Mouse (Mus musculus): Measurements from ENCODE around the gene Plch2. TPM values are rescaled to one million over a fixed set of nuclear protein-coding genes. Genes with fewer than 3 reads are reported as not detected.

Plch2 gene
- polyA plus RNA-seq, 1 experiment from 2014 or later = 0.43 TPM

GRCm38 (mm10) chr4:155009216-155009615 is 47.4 kb downstream of the Plch2 start:
- H3K9ac ChIP-seq = no peak overlapping the region

GRCm38 (mm10) chr4:155008075-155008474 is 48.5 kb downstream of the Plch2 start:
- no peak for ATAC-seq (replicated peaks; ENCODE audit: insufficient number of reproducible peaks, insufficient read depth, low FRiP score, low read depth)
- H3K27ac ChIP-seq = no peak overlapping the region
- H3K4me1 ChIP-seq (replicated peaks) = no peaks in the 10 kb centered on the region
- no peak overlapping the region for H3K4me3 ChIP-seq
- no peak overlapping the region for H3K9ac ChIP-seq
- no peak overlapping the region for H3K4me2 ChIP-seq
- no peaks in the 10 kb centered on the region for H3K36me3 ChIP-seq
- peaks cover 17% of the 10 kb centered on the region; the same call in 1 of the 2 replicates for H3K27me3 ChIP-seq
- no peaks in the 10 kb centered on the region for H3K9me3 ChIP-seq (replicated peaks)

More at GRCm38 (mm10) chr4:155009216-155009615, 47.4 kb downstream of the Plch2 start:
- H3K4me1 ChIP-seq (replicated peaks) = no peaks in the 10 kb centered on the region
- ATAC-seq (replicated peaks; ENCODE audit: insufficient number of reproducible peaks, insufficient read depth, low FRiP score, low read depth) = no peak
- H3K36me3 ChIP-seq = no peaks in the 10 kb centered on the region
- no peaks in the 10 kb centered on the region for H3K9me3 ChIP-seq (replicated peaks)
- H3K27ac ChIP-seq = no peak overlapping the region
- no peak overlapping the region for H3K4me3 ChIP-seq
- WGBS = 73% methylated on average over 3 of the region's 3 CpGs
- H3K4me2 ChIP-seq = no peak overlapping the region
- H3K27me3 ChIP-seq = peaks cover 21% of the 10 kb centered on the region; the same call in 1 of the 2 replicates

DNA sequence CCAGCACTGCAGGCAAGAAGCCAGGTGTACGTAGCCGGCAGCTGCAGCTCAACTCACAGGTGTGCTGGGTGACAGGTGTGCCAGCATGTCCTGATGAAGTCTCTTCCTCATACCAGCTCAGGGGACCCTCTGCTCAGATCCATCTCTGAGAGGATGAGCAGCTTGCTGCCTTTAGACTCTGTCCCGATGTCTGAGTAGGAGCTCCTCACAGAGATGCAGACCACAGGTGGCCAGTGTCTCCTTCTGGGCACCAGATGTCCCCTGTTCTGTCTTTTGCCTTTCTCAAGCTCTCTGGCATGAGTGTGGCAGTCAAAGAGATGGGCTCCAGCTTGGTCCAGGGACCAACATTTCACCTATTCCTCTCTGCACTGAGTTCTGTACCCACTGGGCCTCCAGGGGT is 48.9 kb downstream of the Plch2 start:
- H3K27ac ChIP-seq = no peak overlapping the region
- no peaks in the 10 kb centered on the region for H3K4me1 ChIP-seq (replicated peaks)
- no peak overlapping the region for H3K4me3 ChIP-seq
- WGBS = 77% methylated on average over 3 of the region's 3 CpGs
- ATAC-seq (replicated peaks; ENCODE audit: insufficient number of reproducible peaks, insufficient read depth, low FRiP score, low read depth) = no peak
- no peak overlapping the region for H3K4me2 ChIP-seq
- H3K27me3 ChIP-seq = peaks cover 17% of the 10 kb centered on the region; the same call in 1 of the 2 replicates
- no peaks in the 10 kb centered on the region for H3K36me3 ChIP-seq
- no peaks in the 10 kb centered on the region for H3K9me3 ChIP-seq (replicated peaks)
- no peak overlapping the region for H3K9ac ChIP-seq

GRCm38 (mm10) chr4:155006296-155006695 is 50.3 kb downstream of the Plch2 start:
- Histone ChIP-seq H3K36me3 (no peaks in the 10 kb centered on the region), H3K27ac (no peak overlapping the region), H3K4me3 (no peak overlapping the region), H3K4me1 (replicated peaks) (no peaks in the 10 kb centered on the region), H3K9ac (no peak overlapping the region), H3K9me3 (replicated peaks) (no peaks in the 10 kb centered on the region), H3K27me3 (peaks cover 17% of the 10 kb centered on the region; the same call in 1 of the 2 replicates), H3K4me2 (no peak overlapping the region)
- no peak for ATAC-seq (replicated peaks; ENCODE audit: insufficient number of reproducible peaks, insufficient read depth, low FRiP score, low read depth)
- WGBS = 54% methylated on average over 10 of the region's 10 CpGs

DNA sequence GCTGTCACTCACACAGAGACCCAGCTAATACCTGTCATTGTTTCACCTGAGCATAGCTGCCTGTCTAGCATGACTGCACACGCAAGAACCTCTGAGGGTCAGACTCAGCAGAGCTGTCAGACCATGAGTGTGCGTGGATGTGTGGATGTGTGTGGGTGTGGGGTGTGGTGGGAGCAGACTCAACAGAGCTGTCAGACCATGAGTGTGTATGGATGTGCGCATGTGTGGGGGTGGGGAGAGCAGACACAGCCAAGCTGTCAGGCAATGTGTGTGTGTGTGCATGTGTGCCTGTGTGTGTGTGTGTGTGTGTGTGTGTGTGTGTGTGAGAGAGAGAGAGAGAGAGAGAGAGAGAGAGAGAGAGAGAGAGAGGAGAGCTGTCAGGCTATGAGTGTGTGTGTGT is 51.3 kb downstream of the Plch2 start:
- Histone ChIP-seq H3K27me3 (peaks cover 17% of the 10 kb centered on the region; the same call in 1 of the 2 replicates), H3K27ac (no peak overlapping the region), H3K4me1 (replicated peaks) (no peaks in the 10 kb centered on the region), H3K4me3 (no peak overlapping the region), H3K9me3 (replicated peaks) (no peaks in the 10 kb centered on the region), H3K36me3 (no peaks in the 10 kb centered on the region), H3K4me2 (no peak overlapping the region), H3K9ac (no peak overlapping the region)
- no peak for ATAC-seq (replicated peaks; ENCODE audit: insufficient number of reproducible peaks, insufficient read depth, low FRiP score, low read depth)
- WGBS = 72% methylated on average over 3 of the region's 3 CpGs

- no peak overlapping the region for H3K27ac ChIP-seq
- no peak for ATAC-seq (replicated peaks; ENCODE audit: insufficient number of reproducible peaks, insufficient read depth, low FRiP score, low read depth)
- H3K27me3 ChIP-seq = no peaks in the 10 kb centered on the region; the same call in 1 of the 2 replicates
- no peaks in the 10 kb centered on the region for H3K4me1 ChIP-seq (replicated peaks)
- no peaks in the 10 kb centered on the region for H3K9me3 ChIP-seq (replicated peaks)
- no peak overlapping the region for H3K4me2 ChIP-seq
- 69% methylated on average over 5 of the region's 5 CpGs for WGBS
- H3K9ac ChIP-seq = no peak overlapping the region
- H3K36me3 ChIP-seq = no peaks in the 10 kb centered on the region
- no peak overlapping the region for H3K4me3 ChIP-seq
These were observed 57.2 kb downstream of the Plch2 start for GRCm38 (mm10) chr4:154999379-154999778.

- WGBS = 42% methylated on average over 8 of the region's 8 CpGs
- H3K9ac ChIP-seq = no peak overlapping the region
- no peak overlapping the region for H3K4me3 ChIP-seq
- no peaks in the 10 kb centered on the region; the same call in 1 of the 2 replicates for H3K27me3 ChIP-seq
- H3K4me1 ChIP-seq (replicated peaks) = no peaks in the 10 kb centered on the region
- H3K4me2 ChIP-seq = no peak overlapping the region
- H3K9me3 ChIP-seq (replicated peaks) = no peaks in the 10 kb centered on the region
- ATAC-seq (replicated peaks; ENCODE audit: insufficient number of reproducible peaks, insufficient read depth, low FRiP score, low read depth) = peak; percentile 14; the same call in 1 of the 2 replicates
- no peaks in the 10 kb centered on the region for H3K36me3 ChIP-seq
- no peak overlapping the region for H3K27ac ChIP-seq
These were observed 59.9 kb downstream of the Plch2 start for GRCm38 (mm10) chr4:154996572-154997154.

GRCm38 (mm10) chr4:154994876-154995275 is 61.7 kb downstream of the Plch2 start:
- no peak overlapping the region for H3K4me3 ChIP-seq
- no peaks in the 10 kb centered on the region for H3K36me3 ChIP-seq
- no peaks in the 10 kb centered on the region for H3K9me3 ChIP-seq (replicated peaks)
- WGBS = 43% methylated on average over 4 of the region's 4 CpGs
- ATAC-seq (replicated peaks; ENCODE audit: insufficient number of reproducible peaks, insufficient read depth, low FRiP score, low read depth) = no peak
- no peaks in the 10 kb centered on the region for H3K4me1 ChIP-seq (replicated peaks)
- no peak overlapping the region for H3K4me2 ChIP-seq
- H3K9ac ChIP-seq = no peak overlapping the region
- no peak overlapping the region for H3K27ac ChIP-seq
- H3K27me3 ChIP-seq = peaks cover 6% of the 10 kb centered on the region

GRCm38 (mm10) chr4:154986750-154987149 is 69.8 kb downstream of the Plch2 start:
- no peak overlapping the region for H3K27ac ChIP-seq
- no peak overlapping the region for H3K4me2 ChIP-seq
- peaks cover 31% of the 10 kb centered on the region for H3K27me3 ChIP-seq
- peaks cover 13% of the 10 kb centered on the region for H3K4me1 ChIP-seq (replicated peaks)
- H3K36me3 ChIP-seq = no peaks in the 10 kb centered on the region
- no peaks in the 10 kb centered on the region for H3K9me3 ChIP-seq (replicated peaks)
- H3K9ac ChIP-seq = no peak overlapping the region
- ATAC-seq (replicated peaks; ENCODE audit: insufficient number of reproducible peaks, insufficient read depth, low FRiP score, low read depth) = no peak
- no peak overlapping the region for H3K4me3 ChIP-seq
- WGBS = 72% methylated on average over 15 of the region's 15 CpGs

GRCm38 (mm10) chr4:154986096-154986495 is 70.5 kb downstream of the Plch2 start:
- Histone ChIP-seq H3K9me3 (replicated peaks) (no peaks in the 10 kb centered on the region), H3K36me3 (peaks cover 3% of the 10 kb centered on the region), H3K4me1 (replicated peaks) (peaks cover 13% of the 10 kb centered on the region), H3K27me3 (peaks cover 31% of the 10 kb centered on the region), H3K4me3 (no peak overlapping the region), H3K4me2 (peak overlapping the region; percentile 47), H3K9ac (no peak overlapping the region), H3K27ac (no peak overlapping the region)
- no peak for ATAC-seq (replicated peaks; ENCODE audit: insufficient number of reproducible peaks, insufficient read depth, low FRiP score, low read depth)
- WGBS = 16% methylated on average over 17 of the region's 17 CpGs

- Histone ChIP-seq H3K4me3 (no peak overlapping the region), H3K9ac (no peak overlapping the region), H3K9me3 (replicated peaks) (no peaks in the 10 kb centered on the region), H3K27ac (no peak overlapping the region), H3K4me2 (no peak overlapping the region), H3K4me1 (replicated peaks) (peaks cover 13% of the 10 kb centered on the region), H3K36me3 (peaks cover 12% of the 10 kb centered on the region), H3K27me3 (peaks cover 25% of the 10 kb centered on the region)
- ATAC-seq (replicated peaks; ENCODE audit: insufficient number of reproducible peaks, insufficient read depth, low FRiP score, low read depth) = no peak
- 84% methylated on average over 5 of the region's 5 CpGs for WGBS
These were observed 71.3 kb downstream of the Plch2 start for GRCm38 (mm10) chr4:154985151-154985777.

- Histone ChIP-seq H3K4me2 (no peak overlapping the region), H3K27me3 (peaks cover 25% of the 10 kb centered on the region), H3K36me3 (peaks cover 27% of the 10 kb centered on the region), H3K27ac (no peak overlapping the region), H3K9ac (no peak overlapping the region), H3K4me1 (replicated peaks) (peaks cover 13% of the 10 kb centered on the region), H3K9me3 (replicated peaks) (no peaks in the 10 kb centered on the region), H3K4me3 (no peak overlapping the region)
- 22% methylated on average over 24 of the region's 24 CpGs for WGBS
- ATAC-seq (replicated peaks; ENCODE audit: insufficient number of reproducible peaks, insufficient read depth, low FRiP score, low read depth) = 0 out of 2 replicates have a peak, but pooled peaks have one; percentile 4
These were observed 72.8 kb downstream of the Plch2 start for GRCm38 (mm10) chr4:154983767-154984166.

All from heart, embryonic 15.5 days (tissue).